Mouse (Mus musculus) E14TG2a.4 (cell line): ENCODE measurements around the gene Rb1.

Experiments used
- CTCF ChIP-seq: conservative IDR thresholded peaks from 2 replicates; pipeline ENCODE4 v1.5.1; 2014; ENCODE audit warnings: low read length
- NANOG ChIP-seq: IDR thresholded peaks from 2 replicates; pipeline ENCODE4 v1.6.1; 2014; ENCODE audit warnings: borderline replicate concordance, low read length, mixed read lengths
- POU5F1 ChIP-seq: IDR thresholded peaks from 2 replicates; pipeline ENCODE4 v1.6.1; 2014; ENCODE audit warnings: low read length, borderline replicate concordance

DNA sequence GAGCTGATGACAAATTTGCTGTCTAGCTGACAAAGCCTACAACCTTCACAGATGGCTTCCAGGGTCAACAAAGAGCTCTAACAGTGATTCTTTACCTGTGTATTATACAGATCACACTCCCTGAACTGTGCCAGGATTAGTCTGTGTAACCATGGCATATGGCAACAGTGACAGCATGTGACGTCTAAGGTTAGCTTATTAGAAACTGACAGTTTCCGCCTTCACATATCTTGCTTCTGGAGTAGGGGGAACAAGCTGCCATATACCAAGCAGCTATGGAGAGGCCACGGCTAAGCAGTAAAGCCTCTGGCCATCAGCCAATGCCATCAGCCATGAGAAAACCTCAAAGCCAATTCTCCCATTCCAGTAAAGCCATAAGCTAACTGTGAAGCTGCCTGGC lies 99.3 kb downstream of the Rb1 start:
- TF ChIP-seq CTCF (no peak), NANOG (no peak), POU5F1 (no peak)
